Mouse (Mus musculus) adrenal gland, adult 18-20 months (tissue): ENCODE measurements around the gene Sez6l. TPM values are rescaled to one million over a fixed set of nuclear protein-coding genes. Genes with fewer than 3 reads are reported as not detected.

Experiments used
- DNase-seq, 2 experiments: peaks; one replicate each; pipeline ENCODE4 v3.0.0; 2021 to 2022; ENCODE audit warnings: low spot score in 2 of 2
- total RNA-seq, 2 experiments: library from RNA; stranded (reverse); gene quantifications; 1 replicate in 1 of 2; 2 replicates in 1 of 2; pipeline ENCODE4 v1.2.3; 2021

Gene Sez6l
- total RNA-seq, 2 experiments from 2014 or later, result 4.3 to 5.3 TPM

DNA sequence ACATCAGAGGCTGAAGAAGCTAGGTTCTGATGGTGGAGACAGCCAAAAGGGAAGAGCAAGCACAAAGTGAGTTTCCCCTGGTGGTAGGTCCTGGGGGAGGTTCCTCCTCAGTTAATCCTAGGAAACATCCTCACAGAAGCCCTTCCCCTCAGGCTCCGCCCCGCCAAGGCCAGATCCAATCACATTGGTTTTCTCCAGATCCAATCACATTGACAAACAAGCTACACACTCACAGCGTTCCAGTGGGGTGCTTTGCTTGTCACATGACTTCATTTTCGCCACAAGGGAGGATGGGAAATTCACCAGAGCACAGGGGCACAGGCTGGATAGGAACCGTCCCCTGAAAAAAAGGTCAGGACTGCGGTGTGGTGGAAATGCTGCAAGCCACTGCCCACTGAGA lies 9.1 kb upstream of the Sez6l start:
- no peak for DNase-seq

- no peak for DNase-seq
These were observed 7.3 kb upstream of the Sez6l start for GRCm38 (mm10) chr5:112584155-112584769.

DNA sequence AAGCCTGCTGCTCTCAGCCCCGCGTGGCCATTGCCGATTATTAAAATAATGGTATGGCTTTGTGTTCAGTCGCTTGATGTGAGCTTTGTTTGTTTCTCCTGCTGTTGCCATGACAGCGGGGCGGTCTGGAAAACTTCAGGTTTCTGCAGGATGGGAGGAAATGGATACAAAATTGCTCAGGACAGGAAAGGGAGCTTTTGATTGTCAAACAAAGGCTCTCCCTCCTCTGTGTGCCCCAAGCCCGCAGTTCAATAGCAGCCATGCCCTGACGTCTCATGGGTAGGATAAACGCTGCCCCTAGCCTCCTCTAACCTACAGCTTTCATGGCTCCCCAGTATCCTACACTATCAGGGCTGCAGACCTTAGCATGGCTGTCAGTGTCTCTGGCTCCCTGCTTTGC lies 6.3 kb upstream of the Sez6l start:
- DNase-seq, result no peak

DNA sequence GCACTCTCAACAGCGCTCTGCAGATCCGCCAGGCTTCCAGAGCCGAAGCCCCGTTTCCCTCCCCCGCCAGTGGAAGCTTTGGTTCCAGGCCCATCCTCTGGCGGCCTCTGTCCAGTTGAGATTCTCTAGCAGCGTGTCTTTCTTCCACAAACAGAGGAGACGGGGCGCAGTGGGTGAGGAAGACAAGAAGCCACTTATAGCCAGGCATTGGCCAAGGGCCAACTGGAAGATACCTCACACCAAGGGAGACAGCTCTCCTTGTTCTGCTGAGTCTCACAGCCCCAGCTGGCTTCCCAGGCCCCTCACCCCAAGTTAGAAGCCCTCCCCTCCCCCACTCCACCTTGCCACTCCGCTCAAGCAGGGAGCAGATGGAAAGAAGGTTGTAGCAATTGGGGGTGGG lies 765 bp upstream of the Sez6l start:
- no peak for DNase-seq

DNA sequence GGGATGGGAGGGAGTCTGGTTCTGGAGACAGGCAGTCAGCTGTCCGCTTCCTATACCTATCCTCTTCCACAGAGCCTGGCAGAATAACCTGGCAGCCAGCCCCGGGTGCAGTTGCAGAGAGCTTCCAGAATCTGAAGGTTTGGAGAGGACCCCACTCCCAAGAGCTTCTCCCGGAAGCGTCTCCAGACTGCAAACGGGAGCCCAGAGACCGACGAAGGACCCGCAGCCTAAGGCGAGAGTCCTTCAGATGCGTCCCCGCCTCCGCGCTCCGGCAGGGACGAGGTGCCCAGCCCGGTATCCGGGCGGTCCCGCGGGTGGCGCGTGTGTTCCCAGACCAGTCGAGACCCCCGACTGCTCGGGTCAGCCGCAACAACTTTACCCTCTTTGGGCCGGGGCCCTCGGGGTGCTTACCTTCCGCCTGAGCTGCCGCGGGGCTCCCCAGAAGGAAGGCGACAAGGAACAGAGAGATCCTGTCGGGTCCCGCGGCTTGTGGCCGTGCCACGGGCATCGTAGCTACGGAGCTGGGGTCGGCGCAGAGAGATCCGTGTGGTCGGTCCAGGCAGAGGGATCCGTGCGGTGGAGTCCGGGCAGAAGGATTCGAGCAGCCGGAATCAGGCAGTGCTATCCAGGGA lies 508 bp downstream of the Sez6l start:
- no peak for DNase-seq

GRCm38 (mm10) chr5:112575151-112575915 lies 1.7 kb downstream of the Sez6l start:
- peak in 1 of 2 experiments; percentile 5 for DNase-seq

GRCm38 (mm10) chr5:112573916-112574315 lies 3.1 kb downstream of the Sez6l start:
- DNase-seq, result peak; percentile 7 to 28

GRCm38 (mm10) chr5:112572217-112572616 lies 4.8 kb downstream of the Sez6l start:
- DNase-seq, result no peak

DNA sequence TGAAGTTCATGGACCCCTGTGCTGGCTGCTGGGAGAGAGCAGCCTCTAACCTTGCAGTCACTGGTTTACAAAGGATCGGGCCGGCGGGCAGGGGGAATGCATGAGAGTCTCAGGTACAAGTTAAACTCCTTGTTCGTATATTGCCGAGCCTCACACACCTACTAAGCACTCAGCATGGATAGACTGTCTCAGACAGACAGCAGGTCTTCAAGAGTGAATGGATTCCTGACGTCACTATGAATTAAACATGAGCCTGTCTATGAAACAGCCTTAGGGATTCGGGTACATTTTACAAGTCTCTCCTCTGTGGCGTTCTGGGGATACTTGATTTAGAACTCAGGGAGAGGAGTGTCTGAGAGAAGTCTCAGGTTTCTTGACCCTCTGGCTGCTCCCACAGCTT lies 11.5 kb downstream of the Sez6l start:
- DNase-seq, result no peak

- no peak for DNase-seq
These were observed 11.9 kb downstream of the Sez6l start for GRCm38 (mm10) chr5:112565083-112565482.

DNA sequence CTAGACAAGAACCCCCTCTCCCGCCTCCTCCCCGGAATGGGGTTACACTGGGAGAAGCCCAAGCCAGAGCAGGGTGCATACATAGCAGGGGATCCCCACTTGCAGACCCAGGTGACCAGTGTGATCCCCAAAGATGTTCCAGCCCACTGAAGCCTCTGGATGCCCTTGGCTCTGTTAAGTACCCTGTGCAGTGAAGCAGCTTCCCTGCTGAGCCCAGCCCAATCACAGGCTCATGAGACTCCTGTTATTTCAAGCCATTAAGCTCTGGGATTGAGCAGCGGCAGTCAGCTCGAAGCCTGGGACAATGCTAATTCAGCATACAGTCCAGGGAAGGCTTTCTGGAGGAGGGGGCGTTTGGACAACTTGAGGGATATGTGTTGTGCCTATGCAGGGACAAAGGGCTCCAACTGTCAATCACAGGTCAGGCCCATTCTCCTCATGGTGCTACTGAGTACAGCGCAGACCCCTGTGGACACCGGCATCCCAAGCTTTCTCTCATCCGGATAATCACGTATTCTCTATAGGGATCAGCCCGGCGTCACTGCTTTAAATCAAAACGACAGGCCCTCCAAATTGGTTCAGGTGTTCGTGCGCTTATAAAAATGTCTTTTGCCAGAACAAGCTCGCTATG lies 16.0 kb downstream of the Sez6l start:
- no peak for DNase-seq

DNA sequence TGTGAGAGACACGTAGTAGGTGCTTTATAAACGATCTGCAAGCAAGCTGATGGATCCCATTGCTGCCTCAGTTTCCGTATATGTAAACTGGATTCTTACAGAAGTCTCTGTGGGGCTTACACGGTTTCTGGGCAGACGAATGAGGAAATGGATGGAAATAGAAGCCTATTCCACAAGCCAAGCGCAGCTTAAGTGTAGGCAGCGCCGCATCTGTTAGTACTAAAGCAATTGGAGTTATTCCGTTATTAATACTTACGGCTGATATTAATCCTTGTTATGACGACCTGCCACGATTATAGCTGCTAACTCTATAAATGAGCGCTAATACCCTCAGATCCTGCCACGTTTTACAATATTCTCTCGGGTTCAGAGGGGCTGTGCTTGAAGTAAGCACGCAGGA lies 16.8 kb downstream of the Sez6l start:
- no peak for DNase-seq

GRCm38 (mm10) chr5:112557396-112557795 lies 19.6 kb downstream of the Sez6l start:
- DNase-seq, result no peak

DNA sequence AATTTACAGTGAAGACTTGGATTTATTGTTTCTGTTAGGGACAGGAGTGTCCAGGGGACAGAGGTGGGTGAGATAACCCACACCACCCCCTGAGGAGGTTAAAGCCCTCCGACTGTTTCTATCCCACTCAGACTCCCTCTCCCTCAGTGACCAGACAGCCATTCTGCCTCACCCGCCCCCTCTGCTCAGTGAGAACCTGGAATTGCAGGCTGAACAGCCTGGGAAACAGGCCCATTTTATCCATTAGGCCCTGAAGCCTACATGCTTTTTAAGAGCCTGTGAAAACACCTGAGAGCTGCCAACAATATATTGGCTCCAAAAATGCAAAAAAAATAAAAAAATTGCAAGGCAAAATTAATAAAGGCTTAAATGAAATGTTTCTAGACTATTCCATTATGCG lies 20.3 kb downstream of the Sez6l start:
- DNase-seq, result no peak

DNA sequence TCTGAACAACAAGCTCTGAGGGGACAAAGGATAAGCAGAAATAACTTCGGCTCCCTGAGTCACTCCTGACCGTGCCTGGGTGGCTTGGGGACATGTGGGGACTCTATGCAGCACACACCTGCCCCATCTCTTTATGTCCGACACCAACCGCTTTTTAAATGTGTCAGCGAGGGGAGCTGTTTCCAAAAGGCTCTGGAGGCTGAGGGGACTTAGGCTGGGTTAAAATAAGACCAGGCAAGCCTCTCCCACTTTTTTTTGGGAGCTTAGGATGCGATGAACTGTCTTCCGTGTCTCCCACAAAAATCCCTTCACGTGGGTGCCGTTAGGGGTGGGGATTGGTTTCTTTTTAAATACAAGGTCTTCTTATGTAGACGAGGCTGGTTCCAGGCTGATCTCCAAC lies 22.5 kb downstream of the Sez6l start:
- no peak for DNase-seq

- no peak for DNase-seq
These were observed 24.2 kb downstream of the Sez6l start for GRCm38 (mm10) chr5:112552786-112553185.

DNA sequence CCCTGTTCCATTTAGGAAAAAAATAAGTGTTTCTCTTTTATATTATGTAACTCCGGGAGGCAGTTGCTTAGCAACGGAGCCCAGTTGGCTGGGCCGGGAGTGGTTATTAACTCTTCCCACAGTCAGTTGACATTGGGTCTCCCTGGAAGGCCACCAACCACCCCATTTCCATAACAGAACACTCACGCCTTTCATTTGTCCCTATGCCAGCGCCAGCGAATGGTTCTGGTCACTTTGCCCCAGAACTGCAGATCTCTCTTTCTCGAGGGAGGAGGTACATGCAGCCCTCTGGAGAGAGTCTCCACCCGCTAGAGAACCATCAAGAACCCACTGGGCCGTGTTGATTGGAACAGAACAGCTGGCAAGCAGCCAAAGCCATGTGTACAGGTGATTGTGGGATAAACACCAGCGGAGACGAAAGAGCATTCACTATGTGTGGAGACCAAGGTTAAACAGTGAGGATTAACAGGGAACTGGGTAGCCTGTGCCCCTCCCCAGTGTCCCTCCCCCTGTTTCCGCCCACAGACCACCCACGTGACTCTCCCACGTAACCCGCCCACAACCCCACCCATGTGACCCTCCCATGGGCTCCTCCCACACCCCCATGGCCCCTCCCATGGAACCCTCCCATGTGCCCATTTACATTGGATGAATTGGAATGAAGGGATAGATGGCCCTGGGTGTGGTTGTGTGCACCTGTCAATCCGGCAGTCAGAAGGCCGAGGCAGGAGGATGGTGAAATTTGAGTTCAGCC lies 24.8 kb downstream of the Sez6l start:
- DNase-seq, result no peak

DNA sequence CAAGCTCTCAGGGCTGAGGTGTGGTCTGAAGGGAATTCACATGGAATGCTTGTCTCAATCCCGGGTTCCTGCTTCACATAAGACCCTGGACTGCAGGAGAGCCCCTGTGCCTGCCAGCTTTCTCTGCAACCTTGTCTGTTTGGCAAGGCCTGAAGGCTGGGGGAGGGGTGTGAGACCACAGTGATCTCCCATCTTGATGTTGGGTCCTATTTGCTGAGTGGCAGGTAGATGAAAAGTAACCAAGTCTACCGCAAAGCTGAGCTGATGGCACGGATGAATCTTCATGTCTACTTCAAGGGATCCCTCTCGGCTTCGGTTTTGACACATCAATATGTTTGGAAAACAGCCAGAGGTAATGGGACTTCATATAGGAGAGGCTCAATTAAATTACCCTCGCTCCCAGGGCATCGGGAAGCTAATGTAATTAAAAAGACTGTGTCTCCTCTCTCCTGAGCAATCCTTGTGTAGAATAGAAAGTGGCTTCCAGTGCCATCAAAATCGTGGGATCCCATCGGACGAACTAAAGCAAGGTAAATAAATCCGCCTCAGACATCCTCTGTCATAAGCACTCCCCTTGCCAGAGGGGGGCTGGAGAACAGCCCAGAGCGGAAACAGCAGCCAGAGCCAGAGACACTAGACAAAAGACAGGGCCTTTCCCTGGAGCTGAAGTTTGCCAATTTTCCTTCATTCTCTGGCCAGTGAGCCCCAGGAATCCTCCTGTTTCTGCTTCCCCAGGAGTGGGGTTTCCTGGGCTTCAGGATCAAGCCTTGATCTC lies 28.0 kb downstream of the Sez6l start:
- no peak for DNase-seq

DNA sequence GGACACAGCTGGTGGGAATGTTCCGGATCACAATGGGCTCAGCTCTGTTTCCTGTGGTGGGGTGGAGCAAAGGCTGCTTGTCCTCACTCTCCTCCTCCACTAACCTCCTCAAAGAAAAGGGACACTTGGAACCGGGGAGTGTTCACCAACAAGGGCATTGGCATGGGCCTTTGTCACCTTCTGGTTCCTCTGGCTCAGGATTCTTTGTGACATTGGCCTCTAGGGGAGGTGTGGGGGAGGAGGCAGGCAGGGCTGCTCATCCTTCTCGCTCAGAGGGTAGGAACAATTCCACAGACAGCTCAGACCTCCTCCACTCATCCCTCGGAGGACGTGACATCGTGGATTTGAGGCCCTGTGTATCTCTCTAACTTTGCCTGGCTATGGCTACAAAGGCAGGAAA lies 30.2 kb downstream of the Sez6l start:
- no peak for DNase-seq

- DNase-seq, result no peak
These were observed 38.7 kb downstream of the Sez6l start for GRCm38 (mm10) chr5:112538295-112538694.
